1 mouse cellular context compared by ENCODE assay signal in the genomic region with DNA sequence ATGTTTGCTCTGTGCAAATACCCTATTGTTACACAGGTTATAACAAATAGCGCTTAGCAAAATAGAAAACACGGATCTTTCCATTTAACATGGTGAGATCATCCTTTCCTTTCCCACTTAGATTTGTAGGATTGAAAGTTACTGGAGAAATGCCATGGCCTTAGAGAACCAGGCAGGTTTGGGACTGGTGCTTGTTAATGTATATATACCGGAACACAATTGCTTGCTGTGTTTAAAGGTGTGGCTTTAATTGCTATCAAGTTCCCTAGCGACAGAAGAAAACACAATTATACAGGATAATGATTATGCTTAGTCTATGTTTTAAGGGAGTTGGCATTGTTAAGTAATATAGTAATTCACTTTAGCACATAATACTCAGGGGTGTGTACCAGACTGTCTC.
TF ChIP-seq lines count a peak whose summit lies in the region.

No protein-coding gene starts in this region.

TF ChIP-seq in myocyte, 11 proteins besides CTCF, POLR2A, EP300 and RAD21:
- TF ChIP-seq MYOD1 (IDR thresholded peaks at IDR 0.05; ENCODE audit: control insufficient read depth in 1 of 3, insufficient read length in 2 of 3, low read depth in 2 of 3) = no peak
- TF ChIP-seq POLR2AphosphoS2 (IDR thresholded peaks at IDR 0.05; ENCODE audit: insufficient read length, low read depth) = no peak
- no peak for TF ChIP-seq TCF3 (IDR thresholded peaks at IDR 0.05; ENCODE audit: insufficient read length, low read depth)
- TF ChIP-seq REST (IDR thresholded peaks at IDR 0.05; ENCODE audit: insufficient read depth, insufficient read length) = no peak
- no peak for TF ChIP-seq E2F4 (IDR thresholded peaks at IDR 0.05; ENCODE audit: insufficient read depth)
- no peak for TF ChIP-seq MAX (IDR thresholded peaks at IDR 0.05; ENCODE audit: low read depth)
- no peak for TF ChIP-seq CEBPB (IDR thresholded peaks at IDR 0.05; ENCODE audit: insufficient read depth, poor library complexity, severe bottlenecking)
- no peak for TF ChIP-seq MYOG (IDR thresholded peaks at IDR 0.05; ENCODE audit: control insufficient read depth in 1 of 3, insufficient read depth in 1 of 3, insufficient read length in 2 of 3, low read depth in 2 of 3)
- no peak for TF ChIP-seq TCF12 (IDR thresholded peaks at IDR 0.05; ENCODE audit: insufficient read depth, poor library complexity, severe bottlenecking)
TF ChIP-seq in myocyte: peak in this region for 0.
